Mouse (Mus musculus) thymus, postnatal 4 days (tissue): ENCODE data around the gene Cog8.
A peak's percentile ranks its signal among the peaks of the same experiment; 100 is the strongest.
"Not testable (repeated sequence)": the region's sequence is repeated elsewhere in the genome, so short reads cannot be mapped to it uniquely, and the experiment has no call there.

Experiments used
- DNase-seq: peaks from one replicate; pipeline ENCODE4 v3.0.0; 2021

Cog8 gene

DNA sequence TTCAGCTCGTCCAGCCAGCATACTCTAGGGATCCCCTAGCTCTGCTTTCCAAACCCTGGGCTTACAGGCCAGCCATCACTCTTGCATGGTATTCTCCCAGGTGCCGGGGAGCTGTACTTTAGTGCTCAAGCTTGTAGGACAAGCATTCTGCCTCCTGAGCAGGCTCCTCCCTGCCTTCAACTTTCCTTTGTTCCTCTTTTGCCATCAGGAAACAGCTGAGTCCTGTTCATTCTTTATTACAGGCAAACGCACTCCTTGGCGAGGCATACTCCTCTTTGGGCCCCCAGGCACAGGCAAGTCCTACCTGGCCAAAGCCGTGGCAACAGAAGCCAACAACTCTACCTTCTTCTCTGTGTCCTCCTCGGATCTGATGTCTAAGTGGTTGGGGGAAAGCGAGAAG is 15.9 kb downstream of the Cog8 start:
- DNase-seq = no peak

DNA sequence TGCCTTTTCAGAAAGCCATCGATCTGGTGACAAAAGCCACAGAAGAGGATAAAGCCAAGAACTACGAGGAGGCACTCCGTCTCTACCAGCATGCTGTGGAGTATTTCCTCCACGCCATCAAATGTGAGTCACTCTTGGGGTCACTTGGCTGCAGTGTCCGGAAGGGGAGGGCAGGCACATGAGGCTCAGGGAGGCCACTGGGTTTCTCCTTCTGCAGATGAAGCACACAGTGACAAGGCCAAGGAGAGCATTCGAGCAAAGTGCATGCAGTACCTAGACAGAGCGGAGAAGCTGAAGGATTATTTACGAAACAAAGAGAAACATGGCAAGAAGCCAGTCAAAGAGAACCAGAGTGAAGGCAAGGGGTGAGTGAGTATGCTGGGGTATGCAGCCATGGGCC is 19.9 kb downstream of the Cog8 start:
- DNase-seq = no peak

DNA sequence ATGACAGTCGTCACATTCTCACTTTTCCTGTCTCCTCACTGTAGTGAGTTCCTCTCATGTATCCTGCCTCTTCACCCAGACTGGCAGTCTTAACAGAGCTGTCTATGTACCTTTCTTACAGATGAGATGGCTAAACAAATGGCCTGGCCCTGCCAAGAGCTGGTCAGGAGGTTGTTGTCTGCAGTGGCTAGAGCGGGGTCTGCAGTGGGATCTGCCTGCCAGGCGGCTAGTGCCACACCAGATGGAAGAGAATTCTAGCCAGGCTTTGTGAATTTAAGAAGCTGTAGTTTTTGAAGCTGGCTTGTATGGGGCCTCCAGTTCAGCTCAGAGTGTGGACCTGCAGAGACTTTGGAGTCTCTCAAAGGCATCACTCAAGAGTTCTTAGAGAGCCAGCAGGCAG is 20.8 kb downstream of the Cog8 start:
- DNase-seq = no peak

DNA sequence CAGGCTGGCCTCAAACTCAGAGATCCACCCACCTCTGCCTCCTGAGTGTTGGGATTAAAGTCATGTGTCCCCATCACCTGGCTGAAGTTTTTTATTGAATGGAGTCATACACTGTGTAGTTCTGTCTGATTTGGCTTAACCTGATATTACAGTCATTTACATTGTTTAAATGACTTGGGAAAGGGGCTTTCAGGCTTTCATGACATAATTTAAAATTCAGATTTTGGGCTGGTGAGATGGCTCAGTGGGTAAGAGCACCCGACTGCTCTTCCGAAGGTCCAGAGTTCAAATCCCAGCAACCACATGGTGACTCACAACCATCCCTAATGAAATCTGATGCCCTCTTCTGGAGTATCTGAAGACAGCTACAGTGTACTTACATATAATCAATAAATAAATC is 22.9 kb downstream of the Cog8 start:
- not testable (repeated sequence) for DNase-seq

DNA sequence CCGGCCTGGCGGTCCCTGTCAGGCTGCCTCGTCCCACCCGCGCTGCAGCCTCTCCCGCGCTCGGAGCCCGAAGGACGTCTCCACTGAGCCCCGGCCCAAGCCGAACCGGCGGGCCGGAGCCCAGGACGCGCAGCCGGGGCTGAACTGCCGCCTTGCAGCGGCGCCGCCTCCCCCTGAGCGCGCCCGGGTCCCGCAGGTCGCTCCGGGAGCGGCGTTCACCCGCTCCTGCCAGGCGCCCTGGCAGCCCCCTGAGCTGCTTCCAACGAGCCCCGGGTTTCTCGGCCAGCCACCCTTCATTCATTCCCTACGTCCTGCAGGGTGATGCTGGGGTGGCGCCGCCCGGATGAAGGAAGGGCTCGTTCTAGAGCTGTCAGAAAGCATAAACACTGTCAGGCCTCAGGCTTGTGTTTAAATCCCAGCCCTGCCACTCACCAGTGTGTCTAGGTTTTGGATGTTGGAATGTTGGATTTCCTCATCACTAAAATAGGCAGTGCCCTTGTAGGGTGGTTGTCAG is 24.9 kb downstream of the Cog8 start:
- no peak for DNase-seq

DNA sequence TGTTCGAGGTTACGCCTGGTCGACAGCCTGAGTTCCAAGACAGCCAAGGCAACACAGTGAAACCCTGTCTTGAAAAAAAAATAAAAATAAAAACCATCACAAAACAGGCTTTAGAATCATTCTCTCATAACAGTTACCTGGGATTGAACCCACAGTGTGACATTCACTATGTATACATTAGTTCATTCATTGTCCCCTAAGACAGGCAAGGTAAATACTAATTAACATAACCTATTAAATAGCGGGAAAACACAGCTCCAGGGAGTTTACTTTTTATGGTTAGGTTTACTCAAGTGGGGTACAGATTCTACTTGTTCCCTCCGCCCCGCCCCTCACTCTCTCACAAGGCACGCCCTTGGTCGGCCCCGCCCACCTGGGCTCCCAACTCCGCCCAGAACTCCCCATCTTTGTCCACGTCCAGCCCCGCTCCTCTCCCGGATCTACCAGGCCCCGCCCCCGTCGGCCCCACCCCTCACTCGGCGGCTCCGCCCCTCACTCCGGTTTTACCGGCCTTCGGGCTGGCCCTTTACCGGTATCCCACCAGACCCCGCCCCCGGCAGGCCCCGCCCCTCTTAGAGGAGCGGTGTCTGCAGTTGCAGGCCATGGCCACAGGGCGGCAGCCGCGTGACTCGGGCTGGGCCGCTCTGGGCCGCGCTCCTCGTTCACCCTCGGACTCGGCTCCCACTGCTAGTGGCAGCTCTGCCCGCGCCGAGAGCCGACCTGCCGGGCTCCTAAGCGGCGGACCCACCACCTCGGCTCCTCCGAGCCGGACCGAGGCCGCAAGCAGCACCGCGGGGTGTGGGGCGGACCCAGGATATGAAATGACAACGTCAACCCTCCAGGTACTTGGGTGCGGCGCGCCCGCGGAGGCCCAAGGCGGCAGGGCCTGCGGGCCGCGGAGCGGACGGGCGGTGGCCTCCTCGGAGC is 25.6 kb downstream of the Cog8 start, which contains the start of gene Vps4a:
TSS of gene Vps4a (plus strand) at position 573 of the 927 bp plus-strand sequence.
- peak; percentile 98 for DNase-seq

DNA sequence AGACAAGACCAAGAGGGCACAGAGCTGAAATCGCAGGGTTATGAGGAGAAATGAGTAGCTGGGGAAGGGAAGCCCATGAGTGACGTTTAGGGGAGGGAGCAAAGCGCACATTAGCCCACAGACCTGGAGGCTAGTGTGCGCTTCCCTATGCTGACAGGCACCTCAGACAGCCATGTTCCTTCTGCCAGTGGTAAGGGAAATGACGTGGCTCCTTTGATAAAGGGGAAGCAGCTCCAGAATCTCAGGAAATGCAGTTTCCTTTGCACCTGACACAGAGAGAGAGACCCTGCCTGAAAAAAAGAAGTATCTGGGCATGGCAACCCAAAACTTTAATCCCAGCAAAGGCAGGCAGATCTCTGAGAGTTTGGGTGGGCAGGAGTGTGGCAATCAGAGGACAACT is 26.4 kb downstream of the Cog8 start:
- no peak for DNase-seq

DNA sequence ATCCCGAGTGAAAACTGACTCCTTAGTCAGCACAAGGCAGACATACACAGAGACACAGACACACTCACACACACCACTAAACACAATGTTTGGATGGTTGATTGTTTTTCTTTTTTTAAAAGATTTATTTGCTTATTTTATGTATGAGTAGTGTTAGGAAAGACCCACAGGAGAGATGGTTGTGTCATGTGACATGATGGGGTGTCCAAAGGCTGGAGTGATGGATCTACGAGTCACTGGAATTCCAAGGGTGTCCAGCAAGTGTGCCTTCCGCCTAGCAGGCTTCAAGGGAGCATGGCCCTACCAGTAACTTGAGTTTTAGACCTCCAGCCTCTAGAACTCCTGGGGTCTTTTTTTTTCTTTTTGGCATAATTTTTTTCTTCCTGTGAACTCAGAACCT is 27.2 kb downstream of the Cog8 start:
- no peak for DNase-seq

DNA sequence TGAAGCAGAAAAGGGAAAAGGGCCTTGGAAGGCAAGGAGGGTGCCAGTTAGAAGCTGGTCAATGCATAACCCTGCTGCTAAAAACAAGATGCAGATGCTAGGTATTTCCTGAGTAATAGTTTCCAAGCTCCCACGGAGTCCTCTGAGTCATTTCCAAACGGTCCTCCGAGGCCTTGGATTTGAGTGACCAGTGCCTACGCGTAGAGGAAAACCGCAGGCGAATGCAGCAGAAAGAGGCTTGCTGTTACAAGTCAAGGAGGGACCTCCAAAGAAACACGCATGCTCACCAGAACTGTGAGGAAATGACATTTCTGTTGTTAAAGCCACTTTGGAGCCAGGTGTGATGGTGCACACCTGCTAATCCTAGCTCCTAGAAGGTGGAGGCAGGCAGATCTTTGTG is 33.0 kb downstream of the Cog8 start:
- no peak for DNase-seq

DNA sequence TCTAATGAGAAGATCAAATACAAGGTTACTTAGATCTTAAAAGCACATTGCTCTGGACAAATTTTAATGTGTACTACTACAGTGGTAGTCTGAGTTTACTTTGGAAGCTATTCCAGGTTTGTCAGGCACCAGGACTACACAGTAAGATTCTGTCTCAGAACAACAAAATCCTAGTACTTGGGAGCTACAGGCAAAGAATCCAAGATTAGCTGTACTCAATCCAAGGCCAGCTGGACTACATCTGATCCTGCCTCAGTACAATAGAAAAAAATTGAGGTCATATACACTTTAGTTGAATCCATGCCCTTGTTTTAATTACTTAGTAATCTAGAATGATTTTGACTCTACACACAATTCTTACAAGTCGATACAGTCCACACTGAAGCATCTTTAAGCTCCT is 41.6 kb downstream of the Cog8 start:
- no peak for DNase-seq

DNA sequence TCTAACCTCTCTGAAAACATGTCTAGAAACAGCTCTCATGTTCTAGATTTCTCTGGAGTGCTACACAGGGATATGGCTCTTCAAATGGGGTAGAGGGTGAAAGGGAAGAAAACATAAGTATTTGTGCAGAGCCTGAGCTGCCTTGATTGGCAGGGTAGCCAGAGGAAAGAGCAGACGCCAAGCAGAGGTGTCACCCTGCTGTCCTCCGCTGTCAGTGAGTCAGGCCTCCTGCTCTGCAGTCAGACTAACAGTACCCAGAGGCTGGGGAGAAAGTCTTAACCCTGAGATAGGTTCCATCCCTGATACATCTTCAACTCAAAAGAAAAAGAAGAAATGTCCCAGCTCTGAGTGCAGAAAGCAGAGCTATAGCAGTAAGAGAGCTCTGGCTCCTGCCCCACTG is 43.8 kb downstream of the Cog8 start:
- no peak for DNase-seq

DNA sequence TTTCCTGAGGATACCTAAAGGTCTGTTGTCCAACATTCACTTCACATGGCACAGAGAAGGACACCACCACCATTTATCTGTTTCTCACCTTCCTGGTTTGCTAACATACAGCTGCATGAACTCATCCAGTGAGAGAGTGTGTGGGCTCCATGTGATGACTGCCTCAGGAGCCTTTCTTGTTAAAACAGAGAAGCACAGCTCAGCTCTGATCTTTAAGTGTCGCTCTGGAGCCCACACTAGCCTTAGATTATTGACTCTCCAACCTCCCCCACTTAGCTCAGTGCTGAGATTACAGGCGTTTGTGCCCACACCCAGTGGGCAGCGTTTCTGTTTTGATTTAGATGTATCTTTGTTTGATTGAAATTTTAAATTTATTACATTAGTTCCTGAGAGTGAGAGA is 48.7 kb downstream of the Cog8 start:
- no peak for DNase-seq

DNA sequence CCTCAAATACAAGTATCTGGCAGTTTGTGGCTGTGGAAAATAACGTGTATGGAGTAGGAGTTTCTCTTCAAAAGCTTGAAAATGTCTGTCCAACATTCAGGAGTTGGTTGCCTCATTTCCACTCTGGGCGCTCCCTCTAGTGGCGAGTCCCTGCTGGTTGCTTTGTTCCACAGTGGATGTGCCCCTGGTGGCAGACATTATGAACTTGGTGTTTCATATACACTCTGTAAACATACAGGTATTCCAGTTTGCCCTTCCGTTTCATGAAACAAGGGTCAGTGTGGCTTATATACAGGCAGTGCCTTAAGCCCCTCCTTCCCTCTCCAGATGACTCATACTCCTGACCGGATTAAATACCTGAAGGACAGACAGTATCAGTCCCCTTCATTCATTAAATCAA is 54.0 kb downstream of the Cog8 start:
- DNase-seq = peak; percentile 95

DNA sequence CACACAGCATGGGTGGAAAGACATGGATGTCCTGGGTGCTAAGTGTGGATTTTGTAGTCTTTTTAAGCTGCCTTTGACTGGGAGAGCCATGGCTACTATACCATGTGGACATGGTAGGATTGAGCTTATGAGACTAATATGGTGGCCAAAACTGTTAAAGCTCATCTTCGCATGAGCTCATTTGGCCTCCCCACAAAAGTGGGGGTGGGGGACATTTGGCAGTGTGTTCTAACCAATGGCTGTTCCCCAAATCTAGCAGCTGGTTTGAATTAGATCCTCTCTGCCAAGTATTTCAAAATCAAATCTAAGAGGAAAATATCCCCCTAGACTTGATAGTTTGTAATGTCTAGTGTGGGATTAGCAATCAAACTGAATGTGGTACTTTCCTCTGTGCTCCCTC is 57.4 kb downstream of the Cog8 start:
- DNase-seq = no peak

DNA sequence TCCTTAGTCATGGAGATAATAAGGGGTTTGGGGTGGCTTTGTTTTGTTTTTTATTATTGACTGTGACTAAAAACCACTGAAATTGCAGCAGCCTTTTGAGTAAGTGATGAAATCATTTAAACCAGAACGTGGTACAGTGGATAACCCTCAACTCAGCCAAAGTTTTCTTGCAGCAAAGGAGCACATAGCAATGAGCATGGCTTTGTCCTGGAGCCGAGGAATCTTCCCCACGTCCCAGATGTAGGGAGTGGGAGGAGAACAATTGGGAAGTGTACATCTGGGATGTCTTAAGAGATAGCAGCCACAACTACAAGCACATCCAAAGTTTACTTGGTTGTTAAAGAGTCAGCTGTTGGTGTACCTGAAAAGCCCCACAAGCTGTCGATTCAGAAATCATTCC is 59.1 kb downstream of the Cog8 start:
- no peak for DNase-seq

DNA sequence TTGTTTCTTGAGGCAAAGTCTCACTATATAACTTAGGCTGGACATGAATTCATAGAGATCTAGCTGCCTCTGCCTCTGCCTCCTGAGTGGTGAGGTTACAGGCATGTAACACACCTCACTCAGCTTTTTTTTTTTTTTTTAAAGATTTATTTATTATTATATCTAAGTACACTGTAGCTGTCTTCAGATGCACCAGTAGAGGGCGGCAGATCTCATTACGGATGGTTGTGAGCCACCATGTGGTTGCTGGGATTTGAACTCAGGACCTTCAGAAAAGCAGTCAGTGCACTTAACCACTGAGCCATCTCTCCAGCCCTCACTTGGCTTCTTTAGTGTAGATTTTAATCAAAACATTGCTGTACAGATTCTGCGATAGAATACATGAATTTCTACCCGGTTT is 60.1 kb downstream of the Cog8 start:
- peak; percentile 20 for DNase-seq
